Mouse (Mus musculus): ENCODE data around the gene Plxna3. TPM values are rescaled to one million over a fixed set of nuclear protein-coding genes. Genes with fewer than 3 reads are reported as not detected.
"Not testable (repeated sequence)": the region's sequence is repeated elsewhere in the genome, so short reads cannot be mapped to it uniquely, and the experiment has no call there.

Gene Plxna3
- 1 to 10 TPM in 1 of 2 experiments, under 1 TPM in 1; 0.74 to 2.5 TPM for polyA plus RNA-seq (2017; shearing (Covaris generic))

GRCm38 (mm10) chrX:74328725-74329161, at the start of gene Plxna3:
Gene Plxna3 (plus strand): TSS chrX:74329066.
- peak; percentile 75 for ATAC-seq

GRCm38 (mm10) chrX:74281041-74281731, 47.7 kb upstream of the Plxna3 start:
- ATAC-seq, result no peak

DNA sequence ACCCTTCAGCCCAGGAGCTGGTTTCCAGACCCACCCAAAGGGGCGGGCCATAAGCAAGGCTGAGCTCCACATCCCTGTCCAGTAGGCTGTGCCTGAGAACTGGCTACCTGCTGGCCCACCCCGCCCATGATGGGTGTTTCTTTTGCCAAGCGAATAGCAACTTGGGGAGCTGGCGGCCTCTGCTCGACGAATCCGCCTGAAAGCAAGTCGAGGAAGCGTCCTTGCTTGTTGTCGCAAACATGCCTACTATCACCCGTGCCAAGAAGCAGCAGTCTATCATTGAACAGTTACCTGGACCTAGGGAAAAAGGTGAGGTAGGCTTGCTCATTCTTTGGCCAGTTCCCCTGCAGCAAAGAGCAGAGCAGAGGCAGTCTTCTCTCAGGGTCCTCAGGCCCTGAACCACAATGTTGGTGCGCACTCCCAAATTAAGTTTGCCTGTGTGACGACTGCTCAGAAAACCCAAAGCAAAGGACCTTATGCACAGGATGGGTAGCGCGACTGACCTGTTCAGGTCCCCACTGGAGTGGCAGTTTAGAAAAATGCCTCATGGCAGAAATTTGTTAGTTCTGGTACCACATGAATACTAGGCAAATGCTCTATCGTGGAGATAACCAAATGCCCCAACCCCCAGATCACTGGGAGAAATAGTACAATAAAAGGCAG, 47.0 kb upstream of the Plxna3 start, which contains the start of the genes Taz and Dnase1l1:
Gene Taz, plus strand, starts transcription at position 181 of the 663 bp plus-strand sequence.
Gene Dnase1l1, minus strand, starts transcription at position 606 of the 663 bp plus-strand sequence.
- peak; percentile 54 for ATAC-seq

DNA sequence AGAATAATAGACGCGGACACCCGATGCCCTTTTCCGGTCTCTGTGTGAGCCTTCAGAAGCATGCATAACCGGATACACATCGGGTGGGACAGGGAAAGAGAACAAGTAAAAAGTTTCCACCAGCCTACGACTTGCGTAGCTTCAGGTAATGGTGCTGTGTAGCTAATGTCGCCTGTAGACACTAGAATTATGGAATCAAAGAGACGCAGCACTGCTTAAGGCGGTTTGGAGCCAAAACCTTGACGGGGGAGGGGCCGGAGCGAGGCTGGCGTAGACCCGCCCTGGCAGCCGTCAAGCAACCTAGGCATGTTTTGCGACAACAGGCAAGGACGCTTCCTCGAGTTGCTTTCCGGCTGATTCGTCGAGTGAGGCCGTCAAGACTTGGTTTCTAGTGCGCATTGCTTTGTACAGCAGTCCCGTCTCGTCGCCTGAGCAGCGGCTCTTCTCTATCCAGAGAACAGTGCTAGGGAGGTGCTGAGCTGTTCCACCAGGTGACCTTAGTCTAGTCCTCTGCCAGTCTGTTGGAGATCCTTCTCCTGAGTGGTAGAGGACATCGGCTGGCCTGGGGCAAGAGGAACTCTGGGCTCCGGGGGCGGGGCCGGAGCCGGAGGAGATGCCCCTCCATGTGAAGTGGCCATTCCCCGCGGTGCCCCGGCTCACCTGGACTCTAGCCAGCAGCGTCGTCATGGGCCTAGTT, 46.3 kb upstream of the Plxna3 start:
- peak; percentile 74 for ATAC-seq

GRCm38 (mm10) chrX:74283092-74283437, 45.8 kb upstream of the Plxna3 start:
- no peak for ATAC-seq

DNA sequence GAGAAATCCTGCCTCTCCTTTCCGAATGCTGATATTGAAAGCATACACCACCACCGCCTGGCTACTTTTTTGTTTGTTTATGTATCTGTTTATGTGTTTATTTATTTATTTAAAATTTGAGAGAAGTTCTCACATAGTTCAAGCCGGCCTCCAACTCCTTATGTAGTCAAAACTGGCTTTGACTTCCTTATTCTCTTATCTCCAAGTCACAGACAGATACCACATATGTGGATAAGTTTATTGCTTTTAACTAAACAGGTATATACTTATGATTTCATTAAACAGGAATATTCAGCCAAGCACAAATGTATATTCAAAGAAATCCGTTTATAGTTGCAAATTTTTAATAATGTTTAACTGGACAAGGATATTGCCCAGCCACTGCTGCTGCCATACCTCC, 35.4 kb upstream of the Plxna3 start:
- no peak for ATAC-seq

DNA sequence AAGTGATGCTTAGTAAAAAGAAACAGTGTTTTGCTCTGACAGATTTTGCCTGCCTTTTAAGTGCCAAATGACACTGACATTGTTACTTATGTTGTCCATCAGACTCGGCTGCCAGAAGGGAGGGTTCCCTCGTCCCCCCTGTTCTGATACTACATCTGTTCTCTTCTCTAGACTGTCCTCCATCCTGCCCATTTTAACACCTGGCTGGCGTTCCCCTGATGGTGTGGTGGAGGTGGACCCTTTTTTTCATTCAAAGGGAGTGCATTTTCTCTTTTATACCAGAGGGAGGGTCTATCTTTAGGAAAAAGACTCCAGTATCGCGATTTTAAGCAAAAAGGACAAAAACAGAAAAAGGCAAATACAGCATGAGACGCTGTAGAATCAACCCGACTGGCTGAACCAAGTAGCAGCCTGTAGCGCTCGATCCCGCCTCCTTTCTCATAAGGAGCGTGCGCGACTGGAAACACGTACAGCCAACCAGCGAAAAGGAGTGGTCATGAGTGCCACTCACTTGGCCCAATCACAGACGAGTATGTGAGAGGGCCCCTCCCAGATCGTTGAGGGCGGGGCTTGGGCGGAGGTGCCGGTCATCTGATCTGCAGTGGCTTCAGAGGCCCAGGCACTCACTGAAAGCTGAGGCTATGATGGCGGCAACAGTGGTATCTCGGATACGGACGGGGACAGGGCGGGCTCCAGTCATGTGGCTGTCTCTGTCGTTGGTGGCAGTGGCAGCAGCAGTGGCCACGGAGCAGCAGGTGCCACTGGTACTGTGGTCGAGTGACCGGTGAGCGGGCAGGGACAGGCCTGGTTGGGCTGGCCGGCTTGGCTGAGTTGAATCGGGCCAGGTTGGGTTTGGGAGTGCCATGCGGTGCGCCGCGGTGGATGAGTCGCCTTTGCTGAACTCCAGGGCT, 32.1 kb upstream of the Plxna3 start, which contains the start of gene Atp6ap1:
Gene Atp6ap1, plus strand, starts transcription at position 560 of the 911 bp plus-strand sequence.
- peak; percentile 99 for ATAC-seq

DNA sequence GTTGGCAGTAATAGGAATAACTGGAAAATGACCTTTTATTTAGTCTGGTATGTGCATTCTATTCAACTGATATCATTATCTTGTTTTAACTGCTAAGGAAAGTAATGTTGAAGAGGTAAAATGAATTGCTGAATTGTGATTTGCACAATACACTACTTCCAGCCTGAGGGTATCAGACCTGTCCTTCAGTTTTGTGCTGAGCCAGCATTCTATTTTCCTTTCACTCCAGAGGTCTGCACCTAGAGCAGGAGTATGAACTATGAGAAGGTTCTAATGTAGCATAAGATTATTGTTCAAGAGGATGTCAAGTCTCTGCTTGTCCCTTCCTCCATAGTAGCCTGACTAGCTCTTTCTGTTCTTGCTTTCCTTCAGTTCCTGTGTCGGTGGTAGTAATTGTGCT, 30.5 kb upstream of the Plxna3 start:
- ATAC-seq, result no peak

- no peak for ATAC-seq
Measured at GRCm38 (mm10) chrX:74299721-74300120, 29.1 kb upstream of the Plxna3 start.

DNA sequence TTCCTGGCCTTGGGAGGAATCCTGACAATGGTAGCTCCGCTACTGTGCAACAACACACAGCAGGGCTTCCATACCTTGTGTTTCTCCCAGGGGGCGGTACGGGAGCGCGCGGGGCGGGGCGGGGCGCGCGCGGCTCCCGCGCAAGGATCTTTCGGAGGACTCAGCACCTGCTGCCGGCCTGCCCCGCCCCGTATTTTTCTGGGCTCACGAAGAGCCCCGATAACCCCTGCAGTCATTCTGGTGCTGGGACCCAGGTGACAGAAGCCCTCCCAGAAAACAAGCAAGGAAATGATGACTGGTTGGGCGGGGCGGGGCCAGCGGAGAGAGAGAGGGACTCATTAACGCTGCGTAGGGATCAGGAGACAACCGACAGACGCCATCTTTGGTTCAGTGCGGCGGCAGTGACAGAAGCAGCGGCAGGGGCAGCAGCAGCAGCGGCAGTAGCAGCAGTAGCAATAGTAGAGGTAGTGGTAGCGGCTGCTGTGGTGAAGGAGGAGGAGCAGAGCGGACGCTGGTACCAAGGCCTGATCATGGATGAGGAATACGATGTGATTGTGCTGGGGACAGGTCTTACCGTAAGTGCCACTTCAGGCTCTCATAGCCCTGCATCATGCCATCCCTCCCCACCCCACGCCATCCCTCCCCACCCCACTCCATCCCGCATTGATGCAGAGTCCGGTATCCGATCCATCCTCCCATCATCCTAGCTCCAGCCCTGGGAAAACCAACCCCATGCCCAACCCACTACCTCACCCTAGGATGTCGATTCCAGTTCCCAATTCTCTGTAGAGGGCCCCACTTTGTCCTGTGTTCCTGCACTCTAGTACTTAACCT, 23.8 kb upstream of the Plxna3 start, which contains the start of gene Gdi1:
Gene Gdi1, plus strand, starts transcription at position 132 of the 834 bp plus-strand sequence.
- peak; percentile 77 for ATAC-seq

DNA sequence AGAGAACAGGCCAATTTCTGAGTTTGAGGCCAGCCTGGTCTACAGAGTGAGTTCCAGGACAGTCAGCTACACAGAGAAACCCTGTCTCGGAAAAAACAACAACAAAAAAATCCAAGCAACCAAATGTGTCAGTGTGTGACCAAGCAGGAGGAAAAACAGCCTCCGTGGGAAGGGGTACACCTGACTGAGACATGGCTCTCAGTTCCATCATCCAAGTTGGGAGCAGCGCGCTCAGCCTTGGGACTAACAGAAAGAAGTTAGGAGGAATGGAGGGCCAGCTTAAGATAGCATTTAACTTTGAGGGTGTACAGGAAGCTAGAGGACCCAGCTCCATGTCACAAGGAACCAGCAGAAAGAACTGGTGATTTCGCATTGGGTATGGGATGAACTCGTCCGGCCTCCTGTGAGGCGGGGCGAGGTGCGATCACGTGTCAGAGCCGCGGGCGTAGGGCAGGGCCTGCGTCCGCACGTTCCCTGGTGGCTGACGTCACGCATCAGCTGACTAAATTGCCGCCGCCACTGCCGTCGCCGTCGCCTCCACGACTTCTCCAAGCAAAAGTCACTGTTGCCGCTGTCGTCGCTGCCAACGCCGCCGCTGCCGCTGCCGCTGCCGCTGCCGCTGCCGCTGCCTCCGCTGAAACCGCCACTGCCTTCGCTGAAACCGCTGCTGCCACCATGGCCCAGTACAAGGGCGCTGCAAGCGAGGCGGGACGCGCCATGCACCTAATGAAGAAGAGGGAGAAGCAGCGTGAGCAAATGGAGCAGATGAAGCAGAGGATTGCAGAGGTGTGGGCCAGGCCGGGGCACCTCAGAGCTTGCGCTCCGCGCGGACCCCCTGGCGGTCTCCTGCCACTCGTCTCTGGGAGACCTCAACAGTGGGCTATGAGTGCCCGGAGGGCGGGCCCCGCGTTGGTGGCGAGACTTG, 16.1 kb upstream of the Plxna3 start, which contains the start of gene Fam50a:
Gene Fam50a, plus strand, starts transcription at position 494 of the 925 bp plus-strand sequence.
- ATAC-seq, result peak; percentile 96

- ATAC-seq, result no peak
Measured at GRCm38 (mm10) chrX:74329215-74329671, 377 bp downstream of the Plxna3 start.

DNA sequence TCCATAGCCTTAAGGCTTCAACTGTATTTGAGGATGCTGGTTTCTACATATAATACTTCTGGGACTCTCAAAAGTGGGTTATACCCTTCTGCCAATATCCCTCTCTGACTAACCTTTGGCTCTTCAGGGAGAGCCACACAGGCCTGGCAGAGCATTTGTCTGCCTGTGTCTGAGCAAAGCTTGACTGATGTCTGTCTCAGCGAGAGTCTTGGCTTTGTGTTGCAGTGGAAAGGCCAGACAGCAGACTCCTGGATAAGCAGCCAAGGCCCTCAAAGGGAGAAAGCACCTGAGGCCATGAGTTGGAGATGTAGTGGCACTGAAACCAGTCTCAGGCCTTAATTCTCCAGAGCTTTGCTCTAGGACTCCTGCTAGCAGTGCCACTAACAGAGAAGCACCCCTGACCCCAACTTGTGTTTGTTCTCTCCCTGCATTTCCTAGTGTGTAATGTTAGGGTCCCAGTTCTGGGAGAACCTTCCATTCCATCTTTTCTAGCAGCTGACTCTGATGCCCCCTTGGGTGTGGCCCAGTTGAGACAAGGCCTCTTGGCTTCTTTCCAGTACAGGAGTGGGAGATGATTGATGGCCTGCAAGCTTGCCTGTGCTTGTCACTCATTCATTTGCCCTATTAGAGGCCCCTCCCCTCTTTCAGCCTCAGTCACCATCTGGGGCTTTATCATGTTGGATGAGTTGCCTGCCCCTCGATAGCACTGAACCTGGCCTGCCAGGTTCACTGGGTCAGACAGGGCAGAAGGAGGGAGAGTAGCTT, 1.5 kb downstream of the Plxna3 start:
- no peak for ATAC-seq

DNA sequence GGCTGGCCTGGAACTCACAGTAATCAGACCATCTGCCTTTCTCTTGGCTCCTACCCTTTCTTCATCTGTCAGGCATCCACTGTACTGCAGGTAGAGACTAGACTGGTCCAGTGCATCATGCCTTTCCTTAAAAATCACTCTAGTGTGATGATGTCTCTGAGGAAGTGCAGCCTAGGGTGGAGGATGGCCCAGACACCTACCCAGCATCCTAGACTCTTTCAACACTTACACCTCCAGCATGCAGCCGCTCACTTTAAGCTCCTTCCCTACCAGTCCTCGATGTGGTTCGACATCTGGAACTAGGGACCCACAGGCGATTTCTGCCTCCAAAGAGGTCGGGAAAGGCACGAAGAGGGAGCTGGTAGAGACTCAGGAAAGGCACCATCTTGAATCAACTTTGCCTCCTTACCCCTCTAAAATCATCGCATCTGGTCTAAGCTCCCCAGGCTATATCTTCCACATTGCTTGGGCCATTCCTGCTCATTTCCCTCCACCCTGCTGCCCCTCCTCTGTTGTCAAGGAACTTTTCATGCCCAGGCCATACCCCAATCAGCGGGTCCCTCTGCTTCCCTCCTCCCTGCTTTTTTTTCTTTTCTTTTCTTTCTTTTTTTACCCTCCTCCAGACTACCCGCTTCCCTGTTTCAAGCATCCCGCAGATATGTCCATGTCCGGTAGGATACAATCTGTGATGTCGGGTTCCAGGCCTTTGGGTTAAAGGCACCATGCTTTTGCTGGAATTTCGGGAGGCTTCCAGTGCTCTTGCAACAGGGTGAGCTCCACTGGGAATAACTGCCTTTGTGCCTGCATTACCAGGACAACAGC, 24.0 kb downstream of the Plxna3 start:
- ATAC-seq, result no peak

DNA sequence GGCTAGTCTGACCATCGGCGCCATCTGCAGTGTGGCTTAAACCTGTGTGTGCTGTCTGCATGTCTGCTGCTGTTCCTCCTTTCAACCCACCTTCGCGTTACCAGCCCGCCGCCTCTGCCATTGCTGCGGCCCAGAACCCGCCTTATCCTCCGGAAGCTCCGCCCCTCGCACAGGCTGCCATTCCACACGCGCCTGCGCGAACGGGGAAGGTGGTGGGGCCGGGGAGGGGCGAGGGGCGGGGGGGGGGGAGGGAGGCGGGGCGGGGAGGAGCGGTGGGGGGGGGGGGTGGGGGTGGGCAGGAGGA, 24.6 kb downstream of the Plxna3 start, which contains the start of gene Lage3:
Gene Lage3, minus strand, starts transcription at position 152 of the 304 bp plus-strand sequence.
- ATAC-seq, result peak; percentile 77

- not testable (repeated sequence) for ATAC-seq
Measured at GRCm38 (mm10) chrX:74357069-74357468, 28.2 kb downstream of the Plxna3 start.

DNA sequence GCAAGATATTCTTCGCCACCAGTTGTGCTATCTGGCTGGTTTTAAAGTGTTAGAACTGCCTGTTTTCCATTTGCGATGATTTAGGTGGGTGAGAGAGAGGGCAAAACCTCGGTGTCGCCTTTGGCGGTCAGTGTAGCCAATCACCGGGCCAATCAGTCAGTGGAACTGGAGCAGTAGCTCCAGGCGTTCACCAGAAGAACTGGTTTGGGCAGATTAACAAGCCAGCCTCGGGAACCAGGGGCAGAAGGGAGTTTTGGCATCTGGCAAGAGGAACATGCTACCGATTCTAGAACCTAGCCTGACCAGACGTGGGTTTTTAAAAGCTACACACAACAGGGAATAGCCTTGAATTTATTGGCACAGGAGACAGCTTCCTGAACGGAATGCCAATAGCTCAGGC, 30.3 kb downstream of the Plxna3 start:
- ATAC-seq, result no peak

GRCm38 (mm10) chrX:74367512-74367911, 38.6 kb downstream of the Plxna3 start:
- ATAC-seq, result no peak
